Mouse (Mus musculus) cerebellum, postnatal 4 days (tissue): Measurements from ENCODE around the gene Dnase1.
"Not testable (repeated sequence)": the region's sequence is repeated elsewhere in the genome, so short reads cannot be mapped to it uniquely, and the experiment has no call there.

Experiments
- DNase-seq, 2 experiments: peaks; one replicate each; pipeline ENCODE4 v3.0.0; 2022; ENCODE audit warnings: low spot score in 2 of 2, mixed read lengths in 1 of 2

Dnase1 gene

GRCm38 (mm10) chr16:4045524-4045923 lies 8.8 kb downstream of the Dnase1 start:
- no peak for DNase-seq

- DNase-seq, result no peak
These were observed 15.9 kb downstream of the Dnase1 start for GRCm38 (mm10) chr16:4052601-4053000.

GRCm38 (mm10) chr16:4053811-4054210 lies 17.1 kb downstream of the Dnase1 start:
- no peak for DNase-seq

GRCm38 (mm10) chr16:4064945-4065344 lies 28.2 kb downstream of the Dnase1 start:
- DNase-seq, result no peak

GRCm38 (mm10) chr16:4068588-4068987 lies 31.8 kb downstream of the Dnase1 start:
- DNase-seq, result peak in 1 of 2 experiments; percentile 51

- no peak for DNase-seq
These were observed 37.6 kb downstream of the Dnase1 start for GRCm38 (mm10) chr16:4074297-4074696.

- no peak for DNase-seq
These were observed 38.1 kb downstream of the Dnase1 start for GRCm38 (mm10) chr16:4074836-4075235.

- DNase-seq, result peak; percentile 91 to 93
These were observed 40.8 kb downstream of the Dnase1 start, which contains the start of gene Trap1 for GRCm38 (mm10) chr16:4077384-4078061. Gene Trap1 (minus strand): TSS chr16:4077827.

- not testable (repeated sequence) for DNase-seq
These were observed 41.6 kb downstream of the Dnase1 start for GRCm38 (mm10) chr16:4078302-4078701.

GRCm38 (mm10) chr16:4079656-4080055 lies 42.9 kb downstream of the Dnase1 start:
- no peak for DNase-seq

- not testable (repeated sequence) for DNase-seq
These were observed 43.7 kb downstream of the Dnase1 start for GRCm38 (mm10) chr16:4080419-4080818.

- DNase-seq, result no peak
These were observed 48.3 kb downstream of the Dnase1 start for GRCm38 (mm10) chr16:4085051-4085450.

GRCm38 (mm10) chr16:4085851-4086387 lies 49.2 kb downstream of the Dnase1 start:
- DNase-seq, result no peak

GRCm38 (mm10) chr16:4087214-4087913 lies 50.6 kb downstream of the Dnase1 start:
- DNase-seq, result no peak
